Mouse (Mus musculus) gastrocnemius, postnatal 14 days (tissue): ENCODE measurements around the gene Fancc. TPM values are rescaled to one million over a fixed set of nuclear protein-coding genes. Genes with fewer than 3 reads are reported as not detected.

Experiments
- DNase-seq: peaks from one replicate; pipeline ENCODE4 v3.0.0; 2021; ENCODE audit warnings: mixed read lengths
- intact Hi-C: fragments of 180-260 bp; cut with DNase I; formaldehyde crosslinking; loops from one replicate; pipeline ENCODE4 v1.15.1; 2025; ENCODE audit warnings: low total_unique reads
- total RNA-seq, 2 experiments: library from RNA; stranded (reverse); gene quantifications; 2 replicates each; pipeline ENCODE4 v1.2.3; 2021

Gene Fancc
- total RNA-seq, 2 experiments from 2014 or later = 3.3 to 3.7 TPM

DNA sequence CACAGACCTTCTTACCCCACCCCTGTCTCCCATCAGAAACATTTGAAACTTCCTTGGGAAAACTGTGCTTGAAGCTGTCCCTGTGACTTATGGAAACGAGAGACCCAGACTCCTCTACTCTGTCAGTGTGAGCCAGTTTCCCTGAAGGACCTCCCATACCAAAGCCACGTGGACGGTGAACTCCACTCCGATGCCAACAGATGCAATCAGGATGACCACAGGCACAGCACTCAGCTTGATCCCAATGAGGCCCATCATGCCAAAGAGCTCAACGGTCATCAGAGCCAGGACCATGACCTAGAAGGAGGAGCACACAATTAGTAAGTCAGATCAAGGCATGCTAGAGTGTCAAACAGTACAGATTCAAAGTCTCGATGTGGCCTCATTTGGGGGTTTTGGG lies 23.0 kb upstream of the Fancc start:
- intact Hi-C loops = no loop called here
- no peak for DNase-seq

DNA sequence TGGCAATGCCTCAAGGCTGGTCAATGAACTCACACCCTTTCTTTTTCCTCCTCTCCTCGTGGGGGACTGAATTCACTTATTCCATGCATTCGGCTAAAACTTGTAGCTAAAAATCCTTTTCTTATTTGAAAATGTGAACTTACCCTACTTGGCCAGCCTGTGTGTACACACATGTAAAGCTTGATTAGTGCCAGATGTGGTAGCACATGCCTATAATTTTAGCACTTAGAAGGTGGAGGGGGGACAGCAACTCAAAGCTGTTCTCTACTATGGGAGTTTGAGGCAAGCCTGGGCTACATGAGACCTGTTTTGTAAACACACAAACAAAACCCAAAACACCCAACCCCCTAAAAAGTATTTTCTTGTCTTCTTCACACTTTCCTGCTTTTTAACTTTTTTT lies 19.5 kb upstream of the Fancc start:
- DNase-seq = no peak
- intact Hi-C loops = no loop called here

DNA sequence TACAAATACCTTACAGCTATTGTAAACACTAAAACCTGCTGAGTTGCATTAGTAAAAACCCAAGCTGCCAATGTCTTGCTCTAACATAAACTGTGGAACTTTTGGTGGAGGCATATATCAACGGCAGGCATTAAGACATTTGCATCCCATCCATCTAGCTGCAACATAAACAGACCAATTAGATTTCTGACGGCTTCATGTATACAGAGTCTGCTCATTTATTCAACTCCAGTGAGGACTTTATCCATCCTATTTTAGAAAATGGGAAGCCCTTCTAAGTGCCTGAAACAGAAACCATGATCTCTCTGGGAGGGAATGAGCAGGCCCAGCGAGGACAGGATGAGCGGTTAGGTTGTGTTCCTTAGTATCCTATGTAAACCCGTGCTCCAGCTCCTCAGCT lies 18.5 kb upstream of the Fancc start:
- intact Hi-C loops = no loop called here
- no peak for DNase-seq

DNA sequence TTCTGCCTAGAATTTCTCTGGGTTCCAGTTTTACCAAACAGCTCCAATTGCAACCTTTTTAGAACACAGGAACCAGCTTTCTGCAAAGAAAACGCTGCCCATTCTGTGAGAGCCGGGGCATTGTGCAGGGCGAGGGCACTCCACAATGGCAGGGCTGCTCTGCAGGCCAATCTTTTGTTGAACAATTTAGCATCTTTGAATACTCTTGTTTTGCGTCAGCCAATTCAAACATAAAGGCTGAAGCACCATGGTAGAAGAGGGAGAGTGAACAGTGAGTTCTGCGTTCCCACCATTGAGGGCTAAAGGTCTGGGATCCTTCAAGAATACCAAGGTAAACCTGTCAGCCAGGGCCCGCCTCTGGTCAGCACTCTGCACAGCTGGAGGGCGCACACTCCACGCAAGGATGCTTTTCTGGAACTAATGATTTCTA lies 17.9 kb upstream of the Fancc start:
- intact Hi-C loops = no loop called here

DNA sequence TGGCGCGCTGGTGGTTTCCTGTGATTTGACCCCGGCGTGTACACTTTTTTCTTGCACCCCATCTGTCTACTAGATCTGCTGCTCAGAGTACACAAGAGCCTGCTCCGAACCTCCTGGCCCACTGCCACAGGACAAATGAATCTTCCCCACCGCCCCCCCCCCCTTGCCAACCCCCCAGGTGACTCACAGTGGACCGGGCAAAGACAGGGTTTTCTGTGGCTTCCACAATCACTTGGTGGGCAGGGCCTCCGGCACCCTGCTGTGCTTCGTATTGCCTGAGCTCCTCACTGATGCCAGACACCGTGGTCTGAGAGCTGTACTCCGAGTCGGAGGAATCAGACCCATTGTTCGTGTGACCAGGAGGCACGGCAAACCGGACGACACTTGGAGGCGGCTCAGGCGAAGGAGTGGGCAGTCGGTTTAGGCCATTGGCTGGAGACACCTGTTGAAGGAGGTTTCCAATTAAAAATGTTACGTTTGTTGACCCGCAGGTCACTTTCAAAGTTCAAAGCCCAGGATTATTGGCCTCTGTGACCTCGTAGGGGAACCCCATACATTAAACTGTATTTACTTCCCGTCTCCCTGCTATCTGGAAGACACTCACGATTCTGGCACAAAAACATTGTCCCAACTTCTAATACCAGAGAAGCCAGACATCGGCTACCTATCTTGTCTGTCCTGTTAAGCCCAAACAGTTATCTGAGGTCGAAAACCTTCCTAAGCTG lies 16.5 kb upstream of the Fancc start:
- intact Hi-C loops = no loop called here
- DNase-seq = no peak

More for the DNA sequence above, 17.9 kb upstream of the Fancc start:
- no peak for DNase-seq

DNA sequence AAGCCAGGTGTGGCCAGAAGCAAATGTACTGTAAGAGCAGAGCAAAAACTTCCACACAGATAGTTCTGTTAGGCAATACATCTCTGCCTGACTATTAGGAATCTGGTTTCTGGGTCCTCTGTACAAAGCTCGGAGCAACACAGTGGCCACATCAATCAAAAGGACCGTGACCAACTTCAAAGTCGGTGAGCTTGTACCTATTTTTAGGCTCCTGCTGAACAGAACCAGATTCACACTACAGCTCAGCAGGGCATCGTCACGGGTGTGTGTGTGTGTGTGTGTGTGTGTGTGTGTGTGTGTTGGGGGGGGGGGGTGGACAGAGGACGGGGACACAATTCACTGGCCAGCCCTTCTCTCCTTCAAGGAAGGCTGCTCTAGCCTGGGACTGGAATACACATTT lies 15.3 kb upstream of the Fancc start:
- intact Hi-C loops = no loop called here

DNA sequence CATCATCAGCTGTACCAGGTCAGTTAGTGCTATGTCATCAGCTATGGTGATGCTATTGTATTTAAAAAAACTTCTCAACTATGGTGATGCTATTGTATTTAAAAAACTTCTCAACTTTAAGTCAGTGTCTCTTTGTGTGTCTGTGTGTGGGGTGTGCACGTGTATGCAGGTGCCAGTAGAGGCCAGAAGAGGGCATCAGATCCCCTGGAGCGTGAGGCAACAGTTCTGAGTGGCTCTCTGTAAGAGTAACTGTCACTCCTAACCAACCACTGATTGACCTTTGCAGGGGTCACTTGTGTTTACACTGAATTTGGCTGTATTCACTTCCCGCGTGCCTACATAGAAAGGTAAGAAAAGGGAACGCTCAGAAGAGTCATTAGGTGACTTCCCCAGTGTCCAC lies 10.7 kb upstream of the Fancc start:
- intact Hi-C loops = no loop called here
- DNase-seq = no peak

More for the DNA sequence above, 15.3 kb upstream of the Fancc start:
- DNase-seq = no peak

DNA sequence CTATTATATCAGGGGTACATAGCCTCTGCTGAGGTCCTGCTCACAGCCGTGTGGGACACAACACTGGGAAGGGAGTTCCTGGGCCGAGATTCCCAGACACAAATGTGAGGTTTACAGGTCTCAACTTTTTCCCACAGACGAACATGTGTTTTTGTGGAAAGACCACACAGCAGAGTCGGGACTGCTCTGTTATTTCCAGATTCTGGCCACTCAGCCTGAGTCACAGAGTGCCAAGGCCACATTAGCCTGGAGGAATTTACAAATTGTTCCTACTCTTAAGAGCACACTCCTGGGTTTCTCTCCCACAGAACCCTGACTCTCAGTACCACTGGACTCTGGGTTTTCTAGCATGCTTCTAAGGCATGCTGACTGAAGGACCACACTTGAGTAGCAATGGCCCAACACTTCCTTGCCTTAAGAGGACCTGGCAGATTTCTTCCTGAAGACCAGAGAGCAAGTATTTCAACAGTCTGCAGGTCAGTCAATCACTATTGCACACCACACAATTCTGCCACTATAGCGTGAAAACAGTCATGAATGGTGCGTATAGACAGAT lies 10.0 kb upstream of the Fancc start:
- intact Hi-C loops = no loop called here
- DNase-seq = no peak

DNA sequence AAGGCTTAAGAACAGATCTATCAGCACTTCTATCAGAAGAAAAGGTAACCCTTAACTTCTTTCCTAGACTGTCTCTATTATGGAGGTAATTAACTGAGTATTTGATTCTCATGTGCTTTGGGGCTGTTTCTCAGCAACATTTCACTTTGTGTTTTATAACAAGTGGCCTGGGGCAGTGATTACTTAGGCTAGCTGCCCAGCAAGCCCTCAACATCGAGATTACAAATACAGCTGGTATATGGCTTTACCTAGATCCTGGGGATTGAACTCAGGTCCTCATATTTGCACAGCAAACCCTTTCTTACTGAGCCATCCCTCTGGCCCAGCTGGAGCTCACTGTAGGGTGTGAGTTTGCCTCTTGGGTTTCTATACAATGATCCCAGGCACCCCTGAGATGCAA lies 9.3 kb upstream of the Fancc start:
- intact Hi-C loops = no loop called here
- no peak for DNase-seq

DNA sequence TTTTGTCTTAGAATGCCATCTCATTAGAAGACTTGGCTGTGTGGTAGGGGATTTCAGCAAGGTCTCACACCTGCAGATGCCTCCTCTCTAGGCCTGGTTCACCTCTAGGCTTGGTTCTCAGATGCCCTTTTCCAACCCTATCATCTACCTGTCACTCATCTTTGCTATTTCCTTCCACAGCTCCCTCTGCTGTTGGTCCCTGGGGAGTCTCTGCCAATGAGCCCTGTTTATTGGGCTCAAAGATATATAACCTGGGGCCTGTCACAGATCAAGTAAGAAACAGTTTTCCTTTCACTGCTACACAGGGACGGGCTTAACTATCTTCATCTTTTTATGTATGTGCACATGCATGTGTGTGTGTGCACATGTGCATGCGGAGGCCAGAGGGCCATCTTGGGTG lies 5.3 kb upstream of the Fancc start:
- intact Hi-C loops = no loop called here
- no peak for DNase-seq

DNA sequence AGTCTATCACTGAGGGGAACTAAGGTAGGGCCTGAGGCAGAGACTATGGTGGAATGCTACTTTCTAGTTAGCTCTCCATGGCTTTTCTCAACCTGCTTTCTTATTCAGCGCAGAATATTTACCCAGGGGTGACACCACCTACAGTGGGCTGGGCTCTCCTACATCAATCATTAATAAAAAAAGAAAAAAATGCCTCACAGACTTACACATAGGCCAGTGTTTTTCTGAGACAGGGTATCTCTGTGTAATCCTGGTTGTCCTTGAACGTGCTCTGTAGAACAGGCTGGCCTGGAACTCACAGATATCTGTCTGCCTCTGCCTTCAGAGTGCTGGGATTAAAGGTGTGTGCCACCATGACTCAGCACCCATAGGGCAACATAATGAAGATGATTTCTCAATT lies 2.4 kb upstream of the Fancc start:
- no peak for DNase-seq
- intact Hi-C loops = no loop called here

DNA sequence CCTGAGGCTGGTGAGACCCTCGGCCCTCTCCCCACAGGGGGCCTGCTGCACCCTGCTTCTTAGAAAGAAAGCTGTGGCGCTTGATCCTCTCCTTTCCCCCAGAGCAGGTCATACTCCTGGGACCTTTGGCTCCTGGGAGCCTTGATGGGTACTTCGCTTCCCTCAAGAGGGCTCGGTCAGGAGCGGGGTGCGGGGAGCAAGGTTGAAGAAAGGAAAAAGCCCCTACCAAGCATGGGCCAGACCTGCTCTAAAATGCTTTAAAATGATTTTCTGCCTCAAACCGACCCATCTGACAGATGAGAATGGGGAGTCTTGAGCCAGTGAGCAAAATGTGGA lies 9.4 kb downstream of the Fancc start:
- intact Hi-C loops = no loop called here
- DNase-seq = no peak

DNA sequence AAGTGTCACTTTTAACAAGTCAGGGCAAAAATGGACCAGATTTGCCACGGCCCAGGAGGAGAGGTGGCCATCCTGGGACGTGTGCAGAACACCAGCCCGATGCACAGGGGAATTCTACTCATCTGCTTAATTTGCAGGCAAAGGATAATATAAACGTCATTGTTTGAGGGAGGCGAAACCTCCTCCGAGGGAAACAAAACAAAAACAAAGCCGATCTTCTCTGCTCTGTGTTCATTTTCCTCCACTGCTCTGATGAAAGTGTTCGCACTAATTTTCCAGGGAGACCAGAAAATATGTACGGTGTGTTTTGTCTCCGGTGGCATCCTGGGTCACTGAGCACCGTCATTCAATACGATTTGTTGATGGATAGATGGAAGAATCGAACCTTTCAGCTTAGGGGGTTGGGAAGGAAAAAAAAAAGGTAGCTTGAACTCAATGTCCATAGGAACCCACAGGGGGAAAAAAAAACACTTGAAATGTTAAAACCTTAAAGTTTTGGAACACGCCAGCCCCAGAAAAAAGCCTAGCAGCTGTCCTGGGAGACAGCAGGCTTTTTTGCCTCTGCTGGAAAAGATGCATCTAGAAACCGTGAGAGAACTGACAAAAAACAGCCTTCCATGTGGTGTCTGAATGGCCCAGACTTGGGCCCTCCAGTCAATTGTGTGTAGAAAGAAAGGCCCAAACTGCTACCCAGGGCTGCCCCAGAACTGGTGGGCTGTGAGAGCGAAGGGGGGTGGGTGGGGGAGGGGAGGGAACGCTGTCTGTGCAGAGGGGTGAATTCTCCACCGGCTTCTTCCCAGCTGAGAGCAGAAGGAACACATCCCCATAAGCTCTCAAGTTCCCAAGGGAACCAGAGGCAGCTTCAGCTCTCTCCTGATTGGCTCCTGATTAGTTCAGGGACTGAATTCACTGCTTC lies 10.0 kb downstream of the Fancc start:
- no peak for DNase-seq
- intact Hi-C loops = no loop called here

DNA sequence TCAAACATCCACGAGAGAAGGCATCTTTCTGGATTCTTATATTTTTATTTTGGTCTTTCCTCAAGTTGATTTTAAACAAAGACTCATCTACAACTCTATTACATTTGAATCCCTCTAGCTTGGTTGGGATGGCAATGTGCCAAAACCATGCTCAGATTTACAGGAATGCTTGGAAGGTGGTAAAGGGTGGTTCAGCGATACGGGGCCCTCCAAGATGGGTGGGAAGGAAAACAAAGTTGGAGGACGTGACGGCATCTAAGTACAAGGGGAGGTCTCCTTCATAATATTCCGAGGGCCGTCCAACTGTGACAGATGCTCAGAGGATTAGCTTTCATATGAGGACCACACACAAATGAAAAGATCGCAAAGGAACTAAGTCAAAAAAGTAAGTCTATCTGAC lies 21.7 kb downstream of the Fancc start:
- DNase-seq = no peak
- intact Hi-C loops = no loop called here

DNA sequence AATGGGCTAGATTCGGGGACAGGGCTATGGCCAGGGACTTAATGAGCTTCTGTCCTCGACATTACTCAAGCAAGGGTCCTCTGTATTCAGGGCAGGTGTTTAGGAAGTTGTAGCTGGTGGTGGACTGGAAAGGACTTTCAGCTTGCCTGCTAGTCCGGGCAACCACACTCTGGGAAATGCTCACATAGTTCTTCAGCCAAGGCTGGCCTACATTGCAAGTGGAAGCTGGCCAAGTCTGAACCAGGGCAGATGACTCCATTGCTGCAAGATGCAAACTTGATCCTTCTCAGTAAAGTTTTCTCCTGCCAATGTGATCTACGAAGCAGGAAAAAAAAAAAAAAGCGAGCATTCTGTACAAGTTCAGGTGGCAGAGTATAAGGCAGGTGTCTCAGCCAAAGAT lies 44.2 kb downstream of the Fancc start:
- intact Hi-C loops = no loop called here
- peak; percentile 51 for DNase-seq

DNA sequence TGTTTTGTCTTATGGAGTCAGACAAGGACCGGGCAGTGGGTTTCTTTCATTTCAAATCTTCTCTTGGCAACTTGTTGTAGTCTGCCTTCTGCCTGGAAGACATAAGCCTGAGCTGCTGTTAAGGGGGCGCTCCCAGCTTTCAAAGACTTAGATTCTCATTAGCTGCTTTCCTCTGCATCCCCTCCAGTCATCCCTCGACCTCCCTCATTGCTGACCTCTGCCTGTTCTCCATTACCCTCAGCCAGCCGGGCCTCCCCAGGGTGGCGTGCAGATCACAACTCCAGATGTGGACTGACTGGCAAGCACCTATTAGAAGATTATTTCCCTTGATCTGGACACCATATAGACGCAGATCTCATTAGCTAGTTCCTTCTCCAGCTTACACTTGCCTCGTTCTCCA lies 45.9 kb downstream of the Fancc start:
- no peak for DNase-seq
- intact Hi-C loops = no loop called here

DNA sequence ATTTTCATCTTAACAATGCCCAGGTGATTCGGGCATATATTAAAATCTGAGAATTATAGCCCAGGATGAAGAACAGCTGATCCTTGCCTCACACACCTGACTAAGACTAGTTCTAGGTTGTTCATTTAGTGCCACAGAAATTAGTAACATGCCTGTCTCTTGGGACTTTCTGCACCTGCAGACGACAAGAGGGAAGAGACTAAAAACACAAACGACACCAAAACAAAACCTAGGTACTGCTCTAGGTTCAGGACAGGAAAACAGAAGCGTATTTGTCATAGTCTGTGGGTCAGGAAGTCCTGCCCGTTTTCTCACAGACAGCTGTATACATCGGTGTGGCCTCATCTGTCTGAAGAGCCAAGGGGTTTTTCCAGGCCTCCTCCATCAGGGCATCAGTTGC lies 51.7 kb downstream of the Fancc start:
- DNase-seq = no peak
- intact Hi-C loops = no loop called here

DNA sequence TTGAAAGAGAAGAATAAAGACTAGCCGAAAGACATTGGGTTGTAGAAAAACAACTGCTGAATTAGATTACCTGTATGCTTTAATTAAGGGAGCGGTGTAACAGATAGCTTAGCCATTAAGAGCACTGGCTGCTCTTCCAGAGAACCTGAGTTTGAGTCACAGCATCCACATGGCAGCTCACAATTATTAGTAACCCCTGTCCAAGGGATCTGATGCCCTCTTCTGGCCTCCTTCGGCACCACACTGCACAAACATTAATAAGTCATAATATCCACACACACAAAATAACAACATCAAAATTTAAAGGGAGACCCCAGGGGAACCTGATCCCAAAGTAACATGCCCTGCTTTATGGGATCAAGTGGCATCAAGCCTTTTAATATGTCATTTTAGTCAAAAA lies 64.3 kb downstream of the Fancc start:
- no peak for DNase-seq
- intact Hi-C loops = no loop called here

DNA sequence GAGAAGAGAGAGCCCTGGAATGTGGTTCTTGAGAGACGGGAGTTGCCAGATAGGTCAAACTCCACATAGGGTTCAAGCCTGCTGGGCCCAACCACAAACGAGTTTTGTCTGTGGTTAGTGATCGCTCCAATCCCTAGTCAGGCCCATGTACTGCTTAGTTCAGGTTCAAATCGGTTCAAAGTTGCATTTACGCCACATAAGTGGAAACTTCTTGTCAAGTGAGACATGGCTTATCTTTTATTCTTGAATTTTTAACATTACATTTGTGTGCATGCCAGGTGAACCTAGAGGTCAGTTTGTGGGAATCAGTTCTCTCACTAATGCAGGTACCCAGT lies 65.3 kb downstream of the Fancc start:
- intact Hi-C loops = no loop called here
- no peak for DNase-seq

DNA sequence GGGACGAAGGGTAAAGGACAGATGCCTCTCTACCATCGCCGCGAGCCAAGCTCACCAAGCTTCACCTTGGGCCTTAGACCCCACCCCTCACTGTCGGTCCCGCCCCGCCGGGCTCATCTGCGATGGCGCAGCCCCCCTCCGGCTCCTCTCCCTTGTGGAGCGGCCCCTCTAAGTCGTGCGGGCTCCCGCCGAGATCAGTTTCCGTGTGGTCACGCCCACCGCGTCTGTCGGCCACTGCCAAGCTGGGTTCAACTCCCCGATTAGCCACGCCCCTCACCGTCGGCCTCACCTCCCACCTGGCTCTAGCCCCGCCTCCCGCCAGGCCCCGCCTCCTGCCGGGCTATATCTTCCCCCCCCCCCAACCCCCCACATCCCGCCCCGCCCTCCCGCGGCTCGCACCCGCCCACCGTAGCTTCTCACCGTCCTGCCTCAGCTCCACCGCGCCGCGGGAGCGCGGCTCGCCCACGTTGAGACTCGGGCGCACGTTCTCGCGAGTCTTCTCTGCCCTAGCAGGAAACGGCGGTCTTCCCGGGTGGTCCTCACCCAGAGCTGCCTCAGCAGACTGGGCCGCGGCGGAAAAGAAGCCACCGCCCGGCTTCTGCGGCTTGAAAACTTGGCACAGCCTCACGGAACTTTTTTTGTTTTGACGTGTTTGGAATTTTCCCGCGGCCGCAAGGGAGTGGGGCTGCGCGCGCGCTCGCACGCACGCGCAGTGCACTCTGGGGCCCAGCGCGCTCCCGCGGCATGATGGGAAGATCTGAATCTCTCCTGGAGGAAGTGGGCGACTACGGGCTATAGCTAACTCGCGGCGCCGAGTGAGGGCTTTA lies 65.8 kb downstream of the Fancc start:
- DNase-seq = peak; percentile 89
- intact Hi-C loops = no loop called here
